ENCODE assay signal across 15 mouse cellular contexts in genomic region chr1:63219277-63219676, GRCm38 (mm10). TPM values are rescaled to one million over a fixed set of nuclear protein-coding genes. Genes with fewer than 3 reads are reported as not detected.
"Had no signal": no experiment of that assay in that cellular context is flagged by ENCODE, and none has a peak within 500 bp of the region (broad histone marks: within the 10 kb centered on the region; RNA-seq: fewer than 3 reads in every experiment).

No protein-coding gene starts in this region.

- H3K9me3 ChIP-seq: intestine, embryonic 15.5 days; lung, embryonic 15.5 days; neural tube, embryonic 15.5 days had no signal

- H3K4me2 ChIP-seq: intestine, embryonic 15.5 days; limb, embryonic 12.5 days; lung, embryonic 15.5 days; midbrain, embryonic 11.5 days; neural tube, embryonic 15.5 days had no signal

- H3K9ac ChIP-seq: intestine, embryonic 15.5 days; limb, embryonic 12.5 days; lung, embryonic 15.5 days; neural tube, embryonic 15.5 days had no signal

- H3K27ac ChIP-seq: intestine, embryonic 15.5 days; limb, embryonic 12.5 days; lung, embryonic 15.5 days; macrophage; neural tube, embryonic 15.5 days had no signal

- H3K4me1 ChIP-seq: intestine, embryonic 15.5 days; lung, embryonic 15.5 days; megakaryocyte, embryonic 14.5 days had no signal

- H3K36me3 ChIP-seq: intestine, embryonic 15.5 days; limb, embryonic 12.5 days; lung, embryonic 15.5 days; neural tube, embryonic 15.5 days had no signal

- H3K4me3 ChIP-seq: intestine, embryonic 15.5 days; limb, embryonic 12.5 days; lung, embryonic 15.5 days; megakaryocyte, embryonic 14.5 days; neural tube, embryonic 15.5 days had no signal

- H3K27me3 ChIP-seq: intestine, embryonic 15.5 days; lung, embryonic 15.5 days; neural tube, embryonic 15.5 days had no signal

- ATAC-seq: intestine, embryonic 15.5 days; midbrain, embryonic 16.5 days had no signal

- DNase-seq: kidney, adult 18-20 months; kidney, postnatal 25 days; liver; lung, postnatal 14 days; right cerebral cortex, postnatal 4 days; spleen, adult 18-20 months; thymus, postnatal 4 days had no signal

RNA-seq across cellular contexts. Expression of gene Gpr1, which starts 4.9 kb away (rescaled TPM):
- polyA plus RNA-seq: lung, embryonic 15.5 days; macrophage had no signal

RNA-seq across cellular contexts. Expression of gene Zdbf2, which starts 53.8 kb away (rescaled TPM):
- polyA plus RNA-seq: macrophage had no signal
